Mouse (Mus musculus) liver, embryonic 14.5 days (tissue): ENCODE data around the gene Il15ra. TPM values are rescaled to one million over a fixed set of nuclear protein-coding genes. Genes with fewer than 3 reads are reported as not detected.

Experiments used
- ATAC-seq: fragments of 200-750 bp; cut with Nextera tagmentation; 2 replicates; pipeline ENCODE4 v1.8.0; 2017; ENCODE audit warnings: moderate number of reproducible peaks, mild to moderate bottlenecking, moderate library complexity; ENCODE audit not compliant: insufficient read depth
- DNase-seq, 3 experiments: peaks; one replicate each; pipeline ENCODE4 v3.0.0-alpha.2; 2012 to 2013; ENCODE audit warnings: low read depth in 3 of 3, low spot score in 3 of 3
- H3K27ac ChIP-seq: fragments of 300-500 bp; sonication (generic); 2 replicates; pipeline ENCODE4 v1.5.1; 2014; ENCODE audit warnings: moderate library complexity, mild to moderate bottlenecking, control low read depth, inconsistent platforms
- H3K27me3 ChIP-seq: fragments of 300-500 bp; sonication (generic); 2 replicates; pipeline ENCODE4 v1.6.1; 2014; ENCODE audit warnings: mild to moderate bottlenecking, low read length, moderate library complexity; ENCODE audit not compliant: control insufficient read depth, insufficient read depth
- H3K36me3 ChIP-seq: fragments of 300-500 bp; sonication (generic); replicated peaks from 2 replicates; pipeline ENCODE4 v1.6.1; 2014; ENCODE audit warnings: low read depth; ENCODE audit not compliant: control insufficient read depth, insufficient read depth
- H3K4me1 ChIP-seq, 2 experiments: fragments of 200-500 bp in 1 of 2; fragments of 300-500 bp in 1 of 2; sonication (generic) in 1 of 2; replicated peaks; 2 replicates each; pipeline ENCODE4 v1.6.1; 2012 to 2014; ENCODE audit warnings: antibody characterized with exemption in 1 of 2, inconsistent platforms in 1 of 2, low read length in 1 of 2; ENCODE audit not compliant: control insufficient read depth in 2 of 2, insufficient read depth in 2 of 2
- H3K4me2 ChIP-seq: fragments of 300-500 bp; sonication (generic); 2 replicates; pipeline ENCODE4 v1.6.1; 2014; ENCODE audit warnings: low read depth, mild to moderate bottlenecking, control low read depth, moderate library complexity
- H3K4me3 ChIP-seq, 2 experiments: fragments of 200-500 bp in 1 of 2; fragments of 300-500 bp in 1 of 2; sonication (generic) in 1 of 2; 2 replicates each; pipeline ENCODE4 v1.5.1; 2012 to 2014; ENCODE audit warnings: low read depth in 2 of 2, low read length in 2 of 2, mild to moderate bottlenecking in 2 of 2, control low read depth in 1 of 2, inconsistent platforms in 1 of 2, moderate library complexity in 1 of 2; ENCODE audit not compliant: insufficient read depth in 1 of 2
- H3K9ac ChIP-seq: fragments of 300-500 bp; sonication (generic); replicated peaks from 2 replicates; pipeline ENCODE4 v1.6.1; 2014; ENCODE audit warnings: mild to moderate bottlenecking, control low read depth, moderate library complexity
- H3K9me3 ChIP-seq: fragments of 300-500 bp; sonication (generic); 2 replicates; pipeline ENCODE4 v1.6.1; 2016; ENCODE audit warnings: low read length, mixed read lengths; ENCODE audit not compliant: control insufficient read depth
- CTCF ChIP-seq: IDR thresholded peaks from 2 replicates; pipeline ENCODE4 v1.5.1; 2016; ENCODE audit warnings: antibody characterized with exemption, low read depth, control low read depth
- EP300 ChIP-seq: IDR thresholded peaks from 2 replicates; pipeline ENCODE4 v1.6.1; 2016; ENCODE audit warnings: antibody characterized with exemption, low read depth
- WGBS: fragments of 180-500 bp; shearing (Covaris S2); extraction: QIAGEN DNeasy Blood & Tissue Kit; methylation state at CpG from one replicate; pipeline ENCODE4 v1.1.7; 2014; ENCODE audit not compliant: insufficient replicate concordance; 5-methylcytosine and 5-hydroxymethylcytosine counted together
- polyA plus RNA-seq, 2 experiments: library from polyadenylated mRNA; depleted of rRNA in 1 of 2; stranded (reverse) in 1 of 2; unstranded in 1 of 2; fragments of >200 nt; fragmentation: Nextera tagmentation in 1 of 2; extraction: Ambion mirVana in 1 of 2; gene quantifications; 2 replicates each; pipeline versions ENCODE4 v1.2.1 to v1.2.3; 2012 to 2014

Gene Il15ra
- polyA plus RNA-seq, 2 experiments: 5.1 to 5.9 TPM

- Histone ChIP-seq H3K36me3 (no peaks in the 10 kb centered on the region), H3K4me3 (no peak overlapping the region), H3K27ac (no peak overlapping the region), H3K27me3 (no peaks in the 10 kb centered on the region), H3K4me2 (no peak overlapping the region), H3K9ac (no peak overlapping the region), H3K9me3 (no peaks in the 10 kb centered on the region), H3K4me1 (peaks cover 0 to 12% of the 10 kb centered on the region in 2 experiments; a peak in 2 of 4 replicates)
- TF ChIP-seq CTCF (no peak), EP300 (no peak)
- DNase-seq (no peak), ATAC-seq (no peak)
- WGBS: 53% methylated on average over 3 of the region's 3 CpGs
Observed at GRCm38 (mm10) chr2:11713021-11713420, 7.9 kb downstream of the Il15ra start.

GRCm38 (mm10) chr2:11714535-11714934 is 9.4 kb downstream of the Il15ra start:
- no peaks in the 10 kb centered on the region for H3K9me3 ChIP-seq
- H3K36me3 ChIP-seq: no peaks in the 10 kb centered on the region
- ATAC-seq: no peak
- TF ChIP-seq CTCF (no peak), EP300 (no peak)
- H3K4me1 ChIP-seq: peaks cover 0 to 3% of the 10 kb centered on the region in 2 experiments; a peak in 1 of 4 replicates
- H3K9ac ChIP-seq: no peak overlapping the region
- 48% methylated on average over 4 of the region's 4 CpGs for WGBS
- no peaks in the 10 kb centered on the region for H3K27me3 ChIP-seq
- H3K4me2 ChIP-seq: no peak overlapping the region
- H3K4me3 ChIP-seq: no peak overlapping the region
- DNase-seq: no peak
- no peak overlapping the region for H3K27ac ChIP-seq

- ATAC-seq (no peak), DNase-seq (no peak)
- Histone ChIP-seq H3K9me3 (no peaks in the 10 kb centered on the region), H3K4me2 (no peak overlapping the region), H3K4me3 (no peak overlapping the region), H3K27ac (no peak overlapping the region), H3K27me3 (no peaks in the 10 kb centered on the region), H3K36me3 (no peaks in the 10 kb centered on the region), H3K9ac (no peak overlapping the region), H3K4me1 (no peaks in the 10 kb centered on the region; a peak in 1 of 4 replicates)
- TF ChIP-seq EP300 (no peak), CTCF (no peak)
- 72% methylated on average over 2 of the region's 2 CpGs for WGBS
Observed at GRCm38 (mm10) chr2:11718573-11718972, 13.5 kb downstream of the Il15ra start.

- Histone ChIP-seq H3K4me1 (no peaks in the 10 kb centered on the region), H3K36me3 (no peaks in the 10 kb centered on the region), H3K9ac (no peak overlapping the region), H3K4me2 (no peak overlapping the region), H3K4me3 (no peak overlapping the region), H3K9me3 (no peaks in the 10 kb centered on the region), H3K27ac (no peak overlapping the region), H3K27me3 (no peaks in the 10 kb centered on the region)
- no peak for TF ChIP-seq CTCF
- TF ChIP-seq EP300: no peak
- 62% methylated on average over 9 of the region's 9 CpGs for WGBS
- ATAC-seq (no peak), DNase-seq (no peak)
Observed at GRCm38 (mm10) chr2:11722564-11722963, 17.5 kb downstream of the Il15ra start.

GRCm38 (mm10) chr2:11727574-11727973 is 22.5 kb downstream of the Il15ra start:
- no peaks in the 10 kb centered on the region for H3K4me1 ChIP-seq

More at GRCm38 (mm10) chr2:11727574-11727973, 22.5 kb downstream of the Il15ra start:
- TF ChIP-seq CTCF: no peak
- no peak for TF ChIP-seq EP300
- DNase-seq (no peak), ATAC-seq (no peak)
- Histone ChIP-seq H3K4me3 (no peak overlapping the region), H3K4me2 (no peak overlapping the region), H3K36me3 (no peaks in the 10 kb centered on the region), H3K9me3 (no peaks in the 10 kb centered on the region), H3K9ac (no peak overlapping the region), H3K27ac (no peak overlapping the region), H3K27me3 (no peaks in the 10 kb centered on the region)
- 73% methylated on average over 5 of the region's 5 CpGs for WGBS
